Mouse (Mus musculus): ENCODE data around the gene Lca5l. TPM values are rescaled to one million over a fixed set of nuclear protein-coding genes. Genes with fewer than 3 reads are reported as not detected.

The Lca5l gene
- polyA plus RNA-seq (2012; rRNA removed) = 2.0 and 2.3 TPM in 2 replicates

- DNase-seq (ENCODE audit: low read depth) = peak; percentile 52
Observed at GRCm38 (mm10) chr16:96191531-96192506, at the start of gene Lca5l. Lca5l (minus strand) TSS chr16:96192271.

- DNase-seq (ENCODE audit: low read depth) = no peak
Observed at GRCm38 (mm10) chr16:96235366-96235970, 43.4 kb upstream of the Lca5l start, which contains the start of gene B3galt5. B3galt5 (plus strand) TSS chr16:96235801.

- no peak for DNase-seq (ENCODE audit: low read depth)
Observed at GRCm38 (mm10) chr16:96233996-96234395, 41.9 kb upstream of the Lca5l start.

GRCm38 (mm10) chr16:96231974-96232373 lies 39.9 kb upstream of the Lca5l start:
- DNase-seq (ENCODE audit: low read depth) = no peak

- no peak for DNase-seq (ENCODE audit: low read depth)
Observed at GRCm38 (mm10) chr16:96231251-96231650, 39.2 kb upstream of the Lca5l start.

- no peak for DNase-seq (ENCODE audit: low read depth)
Observed at GRCm38 (mm10) chr16:96230411-96230810, 38.3 kb upstream of the Lca5l start.

GRCm38 (mm10) chr16:96229044-96229555 lies 37.0 kb upstream of the Lca5l start:
- no peak for DNase-seq (ENCODE audit: low read depth)

- DNase-seq (ENCODE audit: low read depth) = no peak
Observed at GRCm38 (mm10) chr16:96228438-96228837, 36.4 kb upstream of the Lca5l start.

- DNase-seq (ENCODE audit: low read depth) = no peak
Observed at GRCm38 (mm10) chr16:96222452-96222851, 30.4 kb upstream of the Lca5l start.

- DNase-seq (ENCODE audit: low read depth) = no peak
Observed at GRCm38 (mm10) chr16:96221959-96222358, 29.9 kb upstream of the Lca5l start.

GRCm38 (mm10) chr16:96221491-96221890 lies 29.4 kb upstream of the Lca5l start:
- DNase-seq (ENCODE audit: low read depth) = no peak

GRCm38 (mm10) chr16:96213027-96213426 lies 21.0 kb upstream of the Lca5l start:
- DNase-seq (ENCODE audit: low read depth) = no peak

- DNase-seq (ENCODE audit: low read depth) = no peak
Observed at GRCm38 (mm10) chr16:96210856-96211255, 18.8 kb upstream of the Lca5l start.

- DNase-seq (ENCODE audit: low read depth) = no peak
Observed at GRCm38 (mm10) chr16:96209789-96210188, 17.7 kb upstream of the Lca5l start.

- no peak for DNase-seq (ENCODE audit: low read depth)
Observed at GRCm38 (mm10) chr16:96201485-96202232, 9.6 kb upstream of the Lca5l start.

- DNase-seq (ENCODE audit: low read depth) = no peak
Observed at GRCm38 (mm10) chr16:96200702-96201028, 8.6 kb upstream of the Lca5l start.

GRCm38 (mm10) chr16:96199913-96200701 lies 8.0 kb upstream of the Lca5l start, which contains the start of gene Sh3bgr:
Sh3bgr (plus strand) TSS chr16:96200450.
- no peak for DNase-seq (ENCODE audit: low read depth)

- DNase-seq (ENCODE audit: low read depth) = no peak
Observed at GRCm38 (mm10) chr16:96187619-96188018, 4.5 kb downstream of the Lca5l start.

GRCm38 (mm10) chr16:96179156-96179555 lies 12.9 kb downstream of the Lca5l start:
- no peak for DNase-seq (ENCODE audit: low read depth)

GRCm38 (mm10) chr16:96175399-96175798 lies 16.7 kb downstream of the Lca5l start:
- no peak for DNase-seq (ENCODE audit: low read depth)

- DNase-seq (ENCODE audit: low read depth) = no peak
Observed at GRCm38 (mm10) chr16:96173648-96174047, 18.4 kb downstream of the Lca5l start.

Data from gonadal fat pad, adult 2 months (tissue).